Mouse (Mus musculus) WW6 (cell line): ENCODE data around the gene Rmdn3.

Experiments used
- DNase-seq: peaks from one replicate; pipeline ENCODE4 v3.0.0-alpha.2; 2013; ENCODE audit warnings: low read depth, low spot score

The Rmdn3 gene

GRCm38 (mm10) chr2:119101552-119101951, 55.3 kb downstream of the Rmdn3 start:
- no peak for DNase-seq
